Mouse (Mus musculus) embryonic facial prominence, embryonic 13.5 days (tissue): Measurements from ENCODE around the gene Zfp319. TPM values are rescaled to one million over a fixed set of nuclear protein-coding genes. Genes with fewer than 3 reads are reported as not detected.
A peak's percentile ranks its signal among the peaks of the same experiment; 100 is the strongest.

Experiments used
- ATAC-seq: fragments of 200-750 bp; cut with Nextera tagmentation; 2 replicates; pipeline ENCODE4 v1.8.0; 2017; ENCODE audit warnings: low read depth; ENCODE audit not compliant: insufficient number of reproducible peaks, insufficient read depth, low FRiP score, low TSS enrichment
- H3K27ac ChIP-seq: fragments of 300-500 bp; sonication (generic); 2 replicates; pipeline ENCODE4 v1.5.1; 2015; ENCODE audit warnings: moderate library complexity, mild to moderate bottlenecking, inconsistent platforms
- H3K27me3 ChIP-seq: fragments of 300-500 bp; sonication (generic); 2 replicates; pipeline ENCODE4 v1.6.1; 2015; ENCODE audit warnings: mild to moderate bottlenecking, inconsistent platforms
- H3K36me3 ChIP-seq: fragments of 300-500 bp; sonication (generic); 2 replicates; pipeline ENCODE4 v1.6.1; 2015; ENCODE audit warnings: mild to moderate bottlenecking, inconsistent platforms
- H3K4me1 ChIP-seq: fragments of 300-500 bp; sonication (generic); 2 replicates; pipeline ENCODE4 v1.6.1; 2015; ENCODE audit warnings: inconsistent platforms
- H3K4me2 ChIP-seq: fragments of 300-500 bp; sonication (generic); 2 replicates; pipeline ENCODE4 v1.6.1; 2015; ENCODE audit warnings: moderate library complexity, mild to moderate bottlenecking, inconsistent platforms
- H3K4me3 ChIP-seq: fragments of 300-500 bp; sonication (generic); 2 replicates; pipeline ENCODE4 v1.5.1; 2015; ENCODE audit warnings: mild to moderate bottlenecking, inconsistent platforms
- H3K9ac ChIP-seq: fragments of 300-500 bp; sonication (generic); 2 replicates; pipeline ENCODE4 v1.6.1; 2015; ENCODE audit warnings: mild to moderate bottlenecking, inconsistent platforms
- H3K9me3 ChIP-seq: fragments of 300-500 bp; sonication (generic); 2 replicates; pipeline ENCODE4 v1.6.1; 2016; ENCODE audit warnings: inconsistent platforms
- WGBS: fragments of 180-500 bp; shearing (Covaris S2); methylation state at CpG from one replicate; pipeline ENCODE4 v1.1.7; 2015; ENCODE audit warnings: mixed read lengths; 5-methylcytosine and 5-hydroxymethylcytosine counted together
- polyA plus RNA-seq: library from polyadenylated mRNA; unstranded; fragments of >200 nt; fragmentation: Nextera tagmentation; extraction: Ambion mirVana; gene quantifications from 2 replicates; pipeline ENCODE4 v1.2.1, GENCODE M21; 2015

The Zfp319 gene
- polyA plus RNA-seq, 1 experiment from 2014 or later, result 10.9 TPM

DNA sequence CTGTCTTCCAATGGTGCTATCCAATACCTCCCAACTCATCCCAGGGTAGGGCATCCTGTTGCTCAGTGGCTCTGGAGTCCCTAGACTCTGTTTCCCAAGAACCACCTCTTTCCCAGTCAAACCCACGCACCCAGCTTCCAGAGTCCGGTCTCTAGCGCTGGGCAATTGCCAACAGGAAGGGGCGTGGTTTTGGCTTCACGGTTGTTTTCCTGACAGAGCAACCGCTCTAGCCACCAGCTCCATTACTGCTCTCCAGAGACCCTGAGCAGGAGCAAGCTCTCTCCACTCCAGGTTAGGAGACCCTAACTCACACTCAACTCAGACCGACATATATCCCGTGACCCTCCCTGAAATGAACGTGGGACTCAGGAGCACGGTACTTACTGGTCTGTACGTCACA is 38.6 kb downstream of the Zfp319 start:
- ATAC-seq, result no peak
- whole genome bisulfite sequencing, result 66% methylated on average over 11 of the region's 11 CpGs
- Histone ChIP-seq H3K9me3 (no peaks in the 10 kb centered on the region), H3K4me1 (peaks cover 11% of the 10 kb centered on the region; the same call in 1 of the 2 replicates), H3K27me3 (no peaks in the 10 kb centered on the region), H3K4me2 (peak overlapping the region; percentile 14; the same call in 1 of the 2 replicates), H3K36me3 (no peaks in the 10 kb centered on the region), H3K4me3 (no peak overlapping the region), H3K9ac (no peak overlapping the region), H3K27ac (no peak overlapping the region)

GRCm38 (mm10) chr8:95289066-95289650 is 42.6 kb downstream of the Zfp319 start:
- H3K9ac ChIP-seq, result no peak overlapping the region

GRCm38 (mm10) chr8:95281493-95281892 is 50.3 kb downstream of the Zfp319 start:
- Histone ChIP-seq H3K27me3 (no peaks in the 10 kb centered on the region), H3K9ac (no peak overlapping the region), H3K4me1 (no peaks in the 10 kb centered on the region), H3K4me2 (no peak overlapping the region), H3K36me3 (no peaks in the 10 kb centered on the region), H3K27ac (no peak overlapping the region), H3K4me3 (no peak overlapping the region), H3K9me3 (no peaks in the 10 kb centered on the region)
- 62% methylated on average over 5 of the region's 5 CpGs for WGBS
- ATAC-seq, result no peak

More at GRCm38 (mm10) chr8:95289066-95289650, 42.6 kb downstream of the Zfp319 start:
- Histone ChIP-seq H3K9me3 (no peaks in the 10 kb centered on the region), H3K4me2 (no peak overlapping the region), H3K27me3 (no peaks in the 10 kb centered on the region), H3K36me3 (no peaks in the 10 kb centered on the region), H3K27ac (no peak overlapping the region), H3K4me3 (no peak overlapping the region), H3K4me1 (peaks cover 11% of the 10 kb centered on the region; the same call in 1 of the 2 replicates)
- WGBS, result 60% methylated on average over 6 of the region's 6 CpGs
- no peak for ATAC-seq

Other genes with a start within 250 kb of the Zfp319 start
- 10.6 and 12.2 TPM in 2 replicates for gene Kifc3, start 129.1 kb downstream of the Zfp319 start, polyA plus RNA-seq
- gene Cngb1, start 25.4 kb downstream of the Zfp319 start, polyA plus RNA-seq, result 0.14 and 0.54 TPM in 2 replicates
- 1.0 TPM in 1 of 2 replicates, not detected in the other for gene Tepp, start 21.4 kb downstream of the Zfp319 start, polyA plus RNA-seq
- 44.2 and 45.2 TPM in 2 replicates for gene Usb1, start 334 bp upstream of the Zfp319 start, polyA plus RNA-seq
- 8.4 and 8.5 TPM in 2 replicates for gene Mmp15, start 20.3 kb upstream of the Zfp319 start, polyA plus RNA-seq
- gene Cfap20, start 102.9 kb upstream of the Zfp319 start, polyA plus RNA-seq, result 156 and 166 TPM in 2 replicates
- gene Csnk2a2, start 158.1 kb upstream of the Zfp319 start, polyA plus RNA-seq, result 13.5 and 14.6 TPM in 2 replicates
- 0.21 and 0.74 TPM in 2 replicates for gene Ccdc113, start 202.1 kb upstream of the Zfp319 start, polyA plus RNA-seq
- gene Prss54, start 244.4 kb upstream of the Zfp319 start, polyA plus RNA-seq, result not detected in 2 replicates